Mouse (Mus musculus) neural tube, embryonic 12.5 days (tissue): Measurements from ENCODE around the gene Zfp1. TPM values are rescaled to one million over a fixed set of nuclear protein-coding genes. Genes with fewer than 3 reads are reported as not detected.

Experiments
- ATAC-seq: fragments of 200-750 bp; cut with Nextera tagmentation; 2 replicates; pipeline ENCODE4 v1.8.0; 2017; ENCODE audit warnings: low read depth, mild to moderate bottlenecking, moderate TSS enrichment, moderate library complexity; ENCODE audit not compliant: low FRiP score
- H3K27ac ChIP-seq: fragments of 300-500 bp; sonication (generic); 2 replicates; pipeline ENCODE4 v1.5.1; 2016
- H3K27me3 ChIP-seq: fragments of 300-500 bp; sonication (generic); replicated peaks from 2 replicates; pipeline ENCODE4 v1.6.1; 2016; ENCODE audit warnings: mild to moderate bottlenecking
- H3K36me3 ChIP-seq: fragments of 300-500 bp; sonication (generic); 2 replicates; pipeline ENCODE4 v1.6.1; 2016; ENCODE audit warnings: mild to moderate bottlenecking
- H3K4me1 ChIP-seq: fragments of 300-500 bp; sonication (generic); 2 replicates; pipeline ENCODE4 v1.6.1; 2016
- H3K4me2 ChIP-seq: fragments of 300-500 bp; sonication (generic); replicated peaks from 2 replicates; pipeline ENCODE4 v1.6.1; 2016; ENCODE audit warnings: mild to moderate bottlenecking
- H3K4me3 ChIP-seq: fragments of 300-500 bp; sonication (generic); 2 replicates; pipeline ENCODE4 v1.5.1; 2016
- H3K9ac ChIP-seq: fragments of 300-500 bp; sonication (generic); 2 replicates; pipeline ENCODE4 v1.6.1; 2016; ENCODE audit warnings: mild to moderate bottlenecking
- H3K9me3 ChIP-seq: fragments of 300-500 bp; sonication (generic); 2 replicates; pipeline ENCODE4 v1.6.1; 2016; ENCODE audit warnings: mild to moderate bottlenecking
- WGBS: fragments of 180-500 bp; shearing (Covaris S2); methylation state at CpG from one replicate; pipeline ENCODE4 v1.1.7; 2016; 5-methylcytosine and 5-hydroxymethylcytosine counted together
- polyA plus RNA-seq: library from polyadenylated mRNA; unstranded; fragments of >200 nt; fragmentation: Nextera tagmentation; extraction: Ambion mirVana; gene quantifications from 2 replicates; pipeline ENCODE4 v1.2.1, GENCODE M21; 2016

Zfp1 gene
- polyA plus RNA-seq, 1 experiment from 2014 or later, result 25.4 TPM

DNA sequence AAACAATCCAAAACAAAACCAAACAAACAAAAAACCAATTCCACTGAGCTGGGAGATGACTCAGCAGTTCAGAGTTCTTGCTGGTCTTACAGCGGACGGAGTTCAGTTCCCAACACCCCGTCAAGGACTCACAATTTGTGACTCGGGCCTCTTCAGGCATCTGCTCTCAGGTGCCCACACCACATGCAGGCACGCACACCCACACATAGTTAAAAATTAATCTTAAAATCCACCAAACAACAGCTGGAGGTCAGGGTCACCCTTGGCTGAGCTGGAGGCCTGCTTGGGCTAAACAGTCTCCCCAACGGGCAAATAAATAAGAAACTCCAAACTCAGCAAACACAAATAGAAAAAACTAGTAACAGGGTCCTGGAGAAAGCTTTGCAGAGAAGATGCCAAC is 65.1 kb downstream of the Zfp1 start:
- Histone ChIP-seq H3K4me3 (no peak overlapping the region), H3K9me3 (no peaks in the 10 kb centered on the region), H3K9ac (no peak overlapping the region), H3K27ac (no peak overlapping the region), H3K27me3 (no peaks in the 10 kb centered on the region), H3K4me1 (no peaks in the 10 kb centered on the region), H3K4me2 (no peak overlapping the region), H3K36me3 (peaks cover 50% of the 10 kb centered on the region)
- WGBS, result 90% methylated on average over 6 of the region's 6 CpGs
- no peak for ATAC-seq

DNA sequence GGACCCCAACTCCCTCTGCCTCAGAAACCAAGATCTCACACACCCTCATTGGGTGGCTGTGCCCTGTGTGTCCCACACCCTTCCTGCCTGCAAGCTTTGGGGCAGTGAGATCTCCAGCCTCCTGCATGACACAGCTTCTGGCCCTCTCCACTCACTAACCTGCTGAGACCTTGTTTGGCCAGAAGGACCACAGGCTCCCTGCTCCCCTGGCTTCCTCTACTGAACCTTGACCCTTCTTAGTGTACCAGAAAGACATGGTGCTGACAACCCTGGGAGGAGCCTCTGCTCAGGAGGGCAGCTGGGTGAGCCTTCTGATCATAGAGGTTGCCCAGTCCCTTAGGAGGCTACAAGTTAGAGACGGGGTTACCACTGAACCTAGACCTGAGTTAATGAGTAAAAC is 66.0 kb downstream of the Zfp1 start:
- H3K9ac ChIP-seq, result no peak overlapping the region
- H3K27me3 ChIP-seq, result no peaks in the 10 kb centered on the region
- H3K4me3 ChIP-seq, result no peak overlapping the region
- peaks cover 59% of the 10 kb centered on the region for H3K36me3 ChIP-seq
- WGBS, result 83% methylated on average over 1 of the region's 1 CpGs
- no peak overlapping the region for H3K4me2 ChIP-seq
- H3K9me3 ChIP-seq, result no peaks in the 10 kb centered on the region
- no peak overlapping the region for H3K27ac ChIP-seq
- no peaks in the 10 kb centered on the region for H3K4me1 ChIP-seq
- no peak for ATAC-seq

- 92% methylated on average over 20 of the region's 20 CpGs for WGBS
- peaks cover 76% of the 10 kb centered on the region for H3K36me3 ChIP-seq
- no peaks in the 10 kb centered on the region for H3K9me3 ChIP-seq
Observed at GRCm38 (mm10) chr8:111710777-111711485, 67.7 kb downstream of the Zfp1 start.

DNA sequence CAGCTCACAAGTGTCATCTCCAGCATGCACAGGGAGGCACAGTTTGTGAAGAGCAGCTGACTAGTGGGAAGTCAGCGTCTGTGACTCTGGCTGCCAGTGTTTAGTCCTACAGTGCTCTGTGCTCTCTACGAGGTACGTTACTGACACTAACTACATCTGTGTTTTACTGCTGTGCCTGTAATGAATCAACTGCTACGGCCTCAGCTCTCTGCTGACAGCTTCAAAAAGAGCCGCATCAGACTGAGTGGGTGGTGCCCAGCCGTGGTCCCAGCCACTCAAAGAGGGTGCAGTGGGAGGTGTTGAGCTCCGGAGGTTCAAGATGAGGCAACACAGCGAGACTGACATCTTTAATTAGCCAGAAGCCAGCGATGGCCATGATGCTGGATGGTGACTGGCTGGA is 68.9 kb downstream of the Zfp1 start:
- Histone ChIP-seq H3K4me2 (no peak overlapping the region), H3K27ac (no peak overlapping the region), H3K27me3 (no peaks in the 10 kb centered on the region), H3K4me1 (peaks cover 23% of the 10 kb centered on the region), H3K4me3 (no peak overlapping the region), H3K9me3 (no peaks in the 10 kb centered on the region), H3K9ac (0 out of 2 replicates have a peak overlapping the region, but pooled peaks have one; percentile 5), H3K36me3 (peaks cover 81% of the 10 kb centered on the region)
- no peak for ATAC-seq
- WGBS, result 64% methylated on average over 9 of the region's 9 CpGs

More at GRCm38 (mm10) chr8:111710777-111711485, 67.7 kb downstream of the Zfp1 start:
- Histone ChIP-seq H3K4me1 (peaks cover 11% of the 10 kb centered on the region), H3K4me3 (no peak overlapping the region), H3K27ac (no peak overlapping the region), H3K27me3 (no peaks in the 10 kb centered on the region), H3K4me2 (no peak overlapping the region), H3K9ac (no peak overlapping the region)
- no peak for ATAC-seq

DNA sequence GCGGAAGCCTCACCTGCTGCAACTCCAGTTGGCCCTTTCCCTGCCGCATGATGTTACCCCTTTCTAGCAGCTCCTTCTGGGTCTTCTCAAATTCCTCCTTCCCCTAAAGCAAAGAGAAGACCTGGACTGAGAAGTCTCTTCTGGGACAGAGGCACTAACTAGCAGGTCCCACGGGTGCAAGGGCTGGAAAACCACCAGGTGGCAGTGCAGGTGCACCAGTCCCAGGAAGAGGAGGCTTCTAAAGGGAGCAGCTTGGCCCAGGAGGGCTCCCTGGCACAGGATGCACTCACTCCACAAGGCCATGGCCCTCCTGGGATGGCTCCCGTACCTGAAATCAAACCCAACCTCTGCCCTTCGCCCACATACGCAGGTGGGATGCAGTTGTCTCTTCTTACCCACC is 69.4 kb downstream of the Zfp1 start:
- H3K27me3 ChIP-seq, result no peaks in the 10 kb centered on the region
- H3K4me2 ChIP-seq, result no peak overlapping the region
- no peak overlapping the region for H3K9ac ChIP-seq
- ATAC-seq, result no peak
- H3K4me3 ChIP-seq, result no peak overlapping the region
- peaks cover 27% of the 10 kb centered on the region for H3K4me1 ChIP-seq
- H3K27ac ChIP-seq, result no peak overlapping the region
- peaks cover 81% of the 10 kb centered on the region for H3K36me3 ChIP-seq
- no peaks in the 10 kb centered on the region for H3K9me3 ChIP-seq
- 82% methylated on average over 6 of the region's 6 CpGs for whole genome bisulfite sequencing

GRCm38 (mm10) chr8:111713291-111713690 is 70.1 kb downstream of the Zfp1 start:
- 93% methylated on average over 11 of the region's 11 CpGs for WGBS
- no peak overlapping the region for H3K27ac ChIP-seq
- H3K27me3 ChIP-seq, result no peaks in the 10 kb centered on the region
- no peak overlapping the region for H3K4me3 ChIP-seq
- no peak overlapping the region for H3K9ac ChIP-seq
- ATAC-seq, result no peak
- peaks cover 80% of the 10 kb centered on the region for H3K36me3 ChIP-seq
- peaks cover 34% of the 10 kb centered on the region for H3K4me1 ChIP-seq
- no peaks in the 10 kb centered on the region for H3K9me3 ChIP-seq
- no peak overlapping the region for H3K4me2 ChIP-seq

- Histone ChIP-seq H3K27me3 (no peaks in the 10 kb centered on the region), H3K36me3 (peaks cover 76% of the 10 kb centered on the region), H3K4me2 (no peak overlapping the region), H3K4me3 (no peak overlapping the region), H3K9me3 (no peaks in the 10 kb centered on the region), H3K4me1 (peaks cover 35% of the 10 kb centered on the region), H3K9ac (no peak overlapping the region), H3K27ac (no peak overlapping the region)
- ATAC-seq, result no peak
- WGBS, result 93% methylated on average over 25 of the region's 25 CpGs
Observed at GRCm38 (mm10) chr8:111713817-111714216, 70.6 kb downstream of the Zfp1 start.

DNA sequence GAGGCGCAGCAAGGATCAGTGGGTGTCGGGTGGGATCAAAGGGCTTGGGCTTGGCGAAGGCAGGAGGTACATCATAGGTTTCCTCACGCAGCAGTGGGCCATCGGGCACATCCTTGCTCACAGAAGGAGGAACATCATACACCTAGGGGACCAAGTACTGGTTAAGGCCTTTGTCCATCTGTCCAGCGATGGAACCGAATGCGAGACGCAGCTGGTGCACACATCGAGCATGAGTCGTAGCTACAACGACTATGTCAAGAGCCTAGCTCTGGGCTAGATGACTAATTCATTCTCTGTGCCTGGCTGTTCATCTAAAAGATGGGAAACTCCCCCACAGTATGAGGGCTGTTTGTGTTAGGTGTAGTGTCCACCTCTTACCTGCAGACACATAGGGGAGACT is 71.1 kb downstream of the Zfp1 start:
- 95% methylated on average over 12 of the region's 12 CpGs for WGBS
- H3K4me3 ChIP-seq, result no peak overlapping the region
- ATAC-seq, result no peak

DNA sequence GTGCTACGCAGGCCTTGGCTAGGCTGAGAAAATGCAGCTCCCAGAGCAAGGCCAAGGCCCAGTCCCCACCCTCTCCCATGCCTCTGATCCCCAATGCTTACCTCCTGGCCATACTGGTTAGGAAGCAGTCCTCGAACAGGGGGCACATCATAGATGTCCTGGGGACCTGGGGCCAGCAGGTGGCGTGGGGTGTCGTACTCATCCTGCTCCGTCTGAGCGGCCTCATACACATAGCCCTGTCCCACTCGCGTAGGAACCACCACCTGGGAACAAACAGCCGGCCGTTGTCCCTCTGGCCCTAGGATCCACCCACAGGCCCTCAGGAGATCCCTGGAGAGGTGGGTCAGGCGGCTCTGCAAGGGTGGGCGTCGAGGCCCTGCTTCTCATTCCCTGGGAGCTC is 72.3 kb downstream of the Zfp1 start:
- ATAC-seq, result no peak
- 85% methylated on average over 13 of the region's 13 CpGs for WGBS
- Histone ChIP-seq H3K4me3 (no peak overlapping the region), H3K27ac (peak overlapping the region; percentile 95; the same call in 1 of the 2 replicates), H3K27me3 (no peaks in the 10 kb centered on the region), H3K4me1 (peaks cover 38% of the 10 kb centered on the region), H3K4me2 (no peak overlapping the region), H3K9ac (peak overlapping the region; percentile 26; the same call in 1 of the 2 replicates), H3K9me3 (no peaks in the 10 kb centered on the region), H3K36me3 (peaks cover 71% of the 10 kb centered on the region)

More for the DNA sequence above, 71.1 kb downstream of the Zfp1 start:
- no peaks in the 10 kb centered on the region for H3K9me3 ChIP-seq
- no peak overlapping the region for H3K9ac ChIP-seq
- H3K4me2 ChIP-seq, result no peak overlapping the region
- peaks cover 35% of the 10 kb centered on the region for H3K4me1 ChIP-seq
- H3K27me3 ChIP-seq, result no peaks in the 10 kb centered on the region
- no peak overlapping the region for H3K27ac ChIP-seq
- peaks cover 72% of the 10 kb centered on the region for H3K36me3 ChIP-seq

GRCm38 (mm10) chr8:111716603-111717487 is 73.6 kb downstream of the Zfp1 start:
- H3K4me2 ChIP-seq, result peak overlapping the region; percentile 41

GRCm38 (mm10) chr8:111717488-111717792 is 74.2 kb downstream of the Zfp1 start:
- Histone ChIP-seq H3K4me3 (no peak overlapping the region), H3K27ac (peak overlapping the region; percentile 95), H3K9ac (peak overlapping the region; percentile 52), H3K4me1 (peaks cover 42% of the 10 kb centered on the region), H3K27me3 (no peaks in the 10 kb centered on the region), H3K36me3 (peaks cover 63% of the 10 kb centered on the region), H3K4me2 (peak overlapping the region; percentile 41), H3K9me3 (no peaks in the 10 kb centered on the region)
- ATAC-seq, result peak; percentile 39; the same call in 1 of the 2 replicates
- WGBS, result 64% methylated on average over 4 of the region's 4 CpGs

More at GRCm38 (mm10) chr8:111716603-111717487, 73.6 kb downstream of the Zfp1 start:
- Histone ChIP-seq H3K36me3 (peaks cover 68% of the 10 kb centered on the region), H3K27ac (peak overlapping the region; percentile 95), H3K9me3 (no peaks in the 10 kb centered on the region), H3K9ac (peak overlapping the region; percentile 52), H3K27me3 (no peaks in the 10 kb centered on the region), H3K4me1 (peaks cover 42% of the 10 kb centered on the region), H3K4me3 (no peak overlapping the region)
- WGBS, result 32% methylated on average over 10 of the region's 10 CpGs
- peak; percentile 84 for ATAC-seq

DNA sequence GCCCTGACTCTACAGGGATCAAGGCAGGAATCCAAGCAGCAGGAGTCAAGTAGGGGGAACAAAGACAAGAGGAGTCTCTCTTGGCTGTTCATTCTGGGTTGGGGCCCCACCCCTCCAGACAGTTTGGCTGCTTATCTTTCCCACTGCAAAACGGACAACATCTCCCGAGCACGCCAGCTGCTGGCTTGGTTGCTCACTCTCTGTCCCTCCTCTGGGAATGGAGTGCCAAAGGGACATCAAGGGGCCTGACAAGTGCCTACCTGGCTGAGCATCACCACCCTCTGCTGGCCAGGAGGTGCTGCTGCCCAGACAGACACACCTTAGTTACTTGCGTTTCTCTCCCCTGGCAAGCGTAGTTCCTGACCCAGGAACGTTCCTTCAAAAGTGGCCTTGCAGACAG is 74.7 kb downstream of the Zfp1 start:
- Histone ChIP-seq H3K9ac (peak overlapping the region; percentile 52), H3K27me3 (no peaks in the 10 kb centered on the region), H3K9me3 (no peaks in the 10 kb centered on the region), H3K4me1 (peaks cover 42% of the 10 kb centered on the region), H3K36me3 (peaks cover 58% of the 10 kb centered on the region), H3K4me3 (no peak overlapping the region), H3K4me2 (peak overlapping the region; percentile 41; the same call in 1 of the 2 replicates), H3K27ac (peak overlapping the region; percentile 95)
- 69% methylated on average over 6 of the region's 6 CpGs for WGBS
- no peak for ATAC-seq
